Mouse (Mus musculus): ENCODE results near the gene Afg1l. TPM values are rescaled to one million over a fixed set of nuclear protein-coding genes. Genes with fewer than 3 reads are reported as not detected.

The Afg1l gene
- polyA plus RNA-seq, 1 experiment from 2014 or later = 4.8 TPM

DNA sequence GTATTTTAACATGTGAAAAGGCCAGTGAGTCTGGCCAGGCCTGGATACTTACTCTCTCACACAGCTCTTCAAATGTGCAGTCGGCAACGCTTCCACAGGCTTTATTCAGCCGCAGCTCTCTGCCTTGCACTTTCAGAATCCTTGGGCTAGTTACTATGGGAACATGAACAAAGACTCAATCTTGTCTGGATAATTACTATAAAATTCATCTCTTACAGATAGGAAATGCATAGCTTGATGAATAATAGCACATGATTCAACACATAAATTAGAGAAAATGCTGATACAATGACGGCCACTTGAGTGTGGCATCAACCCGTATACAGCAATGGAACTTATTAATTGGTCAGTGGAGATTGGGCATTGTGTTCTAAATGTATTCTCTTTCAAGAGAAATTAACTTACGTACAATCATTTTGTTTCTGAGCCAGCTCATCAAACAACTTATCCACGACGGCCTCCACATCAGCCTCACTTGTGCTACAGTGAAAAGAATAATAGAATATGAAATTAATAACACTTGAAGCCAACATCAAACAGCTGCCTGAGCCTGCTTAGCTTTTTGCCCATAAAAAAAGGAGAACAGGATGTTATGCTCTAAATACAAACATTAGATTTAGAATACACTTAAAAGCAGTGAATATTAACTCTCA lies 138.5 kb downstream of the Afg1l start:
- no peak overlapping the region for H3K27ac ChIP-seq
- peaks cover 2% of the 10 kb centered on the region; the same call in 1 of the 2 replicates for H3K9me3 ChIP-seq
- DNase-seq (ENCODE audit: low spot score) = no peak
- WGBS = 56% methylated on average over 8 of the region's 8 CpGs
- peaks cover 14% of the 10 kb centered on the region for H3K27me3 ChIP-seq (ENCODE audit: insufficient read depth, poor library complexity, severe bottlenecking)
- H3K4me3 ChIP-seq = no peak overlapping the region
- H3K4me1 ChIP-seq (replicated peaks) = peaks cover 45% of the 10 kb centered on the region
- no peaks in the 10 kb centered on the region for H3K36me3 ChIP-seq

DNA sequence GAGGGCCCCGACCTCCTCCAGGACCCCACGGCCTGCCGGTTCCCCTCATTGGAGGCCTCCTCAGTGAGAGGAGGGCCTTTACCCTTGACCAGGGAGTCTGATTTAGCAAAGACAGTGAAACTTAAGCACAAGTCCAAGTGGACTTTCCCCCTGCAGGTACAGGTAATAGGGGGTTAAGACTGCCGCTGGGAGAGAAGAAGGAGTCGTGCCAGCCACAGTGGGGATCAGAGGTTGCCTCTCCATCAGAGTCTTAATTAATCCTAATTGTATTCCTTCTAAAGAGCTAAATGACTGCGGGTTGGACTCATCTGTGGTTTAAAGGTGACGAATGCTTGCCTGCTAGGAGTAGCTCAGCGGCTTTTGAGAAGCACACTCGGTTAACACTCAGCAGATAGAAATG lies 139.9 kb downstream of the Afg1l start:
- Histone ChIP-seq H3K4me3 (no peak overlapping the region), H3K27ac (no peak overlapping the region)
- WGBS = 60% methylated on average over 9 of the region's 9 CpGs

DNA sequence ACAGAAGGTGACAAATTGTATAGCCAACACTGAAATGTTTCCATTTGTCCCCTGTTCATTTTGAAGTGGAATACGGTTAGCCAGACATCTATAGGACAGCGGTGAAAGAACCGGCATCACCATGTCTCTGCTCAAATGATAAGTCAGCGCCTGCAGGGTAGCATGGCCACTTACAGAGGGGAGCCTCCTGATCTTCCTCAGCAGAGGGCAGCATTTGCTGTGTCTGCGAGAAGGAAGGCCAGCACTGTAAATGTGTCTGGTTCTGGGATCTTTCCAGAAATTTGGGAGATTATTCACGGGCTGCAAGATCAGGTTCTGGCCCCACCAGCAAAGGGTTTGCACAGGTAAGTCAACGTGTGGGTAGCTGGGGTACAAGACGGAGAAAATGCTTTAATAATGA lies 150.8 kb downstream of the Afg1l start:
- H3K27me3 ChIP-seq (ENCODE audit: insufficient read depth, poor library complexity, severe bottlenecking) = no peaks in the 10 kb centered on the region
- no peak overlapping the region for H3K4me3 ChIP-seq
- H3K9me3 ChIP-seq = no peaks in the 10 kb centered on the region
- WGBS = 71% methylated on average over 8 of the region's 8 CpGs
- peak; percentile 35 for DNase-seq (ENCODE audit: low spot score)
- H3K27ac ChIP-seq = no peak overlapping the region
- no peaks in the 10 kb centered on the region for H3K4me1 ChIP-seq (replicated peaks)
- no peaks in the 10 kb centered on the region for H3K36me3 ChIP-seq

More for the DNA sequence above, 139.9 kb downstream of the Afg1l start:
- Histone ChIP-seq H3K9me3 (no peaks in the 10 kb centered on the region), H3K36me3 (no peaks in the 10 kb centered on the region), H3K4me1 (replicated peaks) (peaks cover 45% of the 10 kb centered on the region), H3K27me3 (ENCODE audit: insufficient read depth, poor library complexity, severe bottlenecking) (peaks cover 10% of the 10 kb centered on the region; the same call in 1 of the 2 replicates)
- DNase-seq (ENCODE audit: low spot score) = no peak

DNA sequence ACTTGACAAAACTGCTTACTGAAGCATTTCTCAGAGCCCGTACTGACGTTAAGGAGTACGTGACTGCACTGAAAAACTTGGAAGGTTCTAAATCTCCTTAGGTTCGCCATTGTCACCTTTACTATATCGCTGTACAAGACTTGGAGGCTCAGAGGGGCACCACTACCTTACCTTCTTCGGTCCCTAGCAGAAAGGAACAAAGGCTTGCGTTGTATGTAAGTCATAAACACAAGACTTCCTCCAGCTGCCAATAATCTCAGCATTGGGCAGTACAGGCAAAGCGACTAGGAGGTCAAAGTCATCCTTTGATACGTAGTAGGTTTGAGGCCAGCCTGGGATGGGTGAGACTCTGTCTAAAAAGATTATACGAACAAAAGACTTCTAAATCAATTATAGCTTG lies 153.1 kb downstream of the Afg1l start:
- DNase-seq (ENCODE audit: low spot score) = no peak
- no peaks in the 10 kb centered on the region for H3K27me3 ChIP-seq (ENCODE audit: insufficient read depth, poor library complexity, severe bottlenecking)
- 83% methylated on average over 10 of the region's 10 CpGs for WGBS
- no peaks in the 10 kb centered on the region for H3K36me3 ChIP-seq
- H3K4me1 ChIP-seq (replicated peaks) = no peaks in the 10 kb centered on the region
- H3K9me3 ChIP-seq = no peaks in the 10 kb centered on the region
- H3K4me3 ChIP-seq = no peak overlapping the region
- no peak overlapping the region for H3K27ac ChIP-seq

DNA sequence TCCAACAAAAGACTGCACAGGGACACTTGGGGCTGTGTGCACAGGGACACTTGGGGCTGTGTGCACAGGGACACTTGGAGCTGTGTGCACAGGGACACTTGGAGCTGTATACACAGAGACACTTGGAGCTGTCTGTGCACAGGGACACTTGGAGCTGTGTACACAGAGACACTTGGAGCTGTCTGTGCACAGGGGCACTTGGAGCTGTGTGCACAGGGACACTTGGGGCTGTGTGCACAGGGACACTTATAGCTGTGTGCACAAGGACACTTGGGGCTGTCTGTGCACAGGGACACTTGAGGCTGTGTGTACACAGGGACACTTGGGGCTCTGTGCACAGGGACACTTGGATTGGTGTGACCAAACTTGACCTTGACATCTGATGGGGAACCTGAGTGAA lies 154.4 kb downstream of the Afg1l start:
- H3K27ac ChIP-seq = no peak overlapping the region
- no peaks in the 10 kb centered on the region for H3K36me3 ChIP-seq
- H3K4me1 ChIP-seq (replicated peaks) = no peaks in the 10 kb centered on the region
- no peak overlapping the region for H3K4me3 ChIP-seq
- H3K27me3 ChIP-seq (ENCODE audit: insufficient read depth, poor library complexity, severe bottlenecking) = no peaks in the 10 kb centered on the region
- no peaks in the 10 kb centered on the region for H3K9me3 ChIP-seq
- no peak for DNase-seq (ENCODE audit: low spot score)

DNA sequence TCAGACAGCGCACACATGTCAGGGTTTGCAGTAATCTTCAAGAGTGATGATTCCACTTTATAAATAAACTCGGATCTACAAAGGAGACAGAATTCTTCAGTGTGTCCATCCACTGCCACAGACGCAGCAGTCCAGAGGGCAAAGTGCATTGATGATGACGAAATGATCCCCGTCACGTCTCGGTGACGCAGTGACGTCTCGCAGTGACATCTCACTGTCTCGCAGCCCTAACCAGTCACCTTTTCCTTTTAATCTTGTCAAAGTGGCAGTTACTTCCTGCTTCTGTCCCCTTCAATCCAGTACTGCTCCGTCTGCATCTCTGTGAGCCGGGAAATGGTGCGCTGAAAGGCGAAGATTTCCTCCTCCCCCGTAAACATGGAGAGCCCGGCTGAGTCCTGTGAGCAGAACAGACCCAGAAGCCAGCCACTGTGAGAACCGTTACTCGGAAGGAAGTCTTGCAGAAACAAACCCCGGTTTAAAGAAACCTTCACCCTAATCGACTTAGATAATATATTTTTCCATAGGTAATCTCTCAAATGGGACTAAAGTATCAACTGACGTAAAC lies 165.1 kb downstream of the Afg1l start:
- WGBS = 90% methylated on average over 22 of the region's 22 CpGs
- H3K9me3 ChIP-seq = no peaks in the 10 kb centered on the region
- no peaks in the 10 kb centered on the region for H3K36me3 ChIP-seq
- peaks cover 4% of the 10 kb centered on the region; the same call in 1 of the 2 replicates for H3K4me1 ChIP-seq (replicated peaks)
- H3K4me3 ChIP-seq = no peak overlapping the region
- H3K27me3 ChIP-seq (ENCODE audit: insufficient read depth, poor library complexity, severe bottlenecking) = peaks cover 18% of the 10 kb centered on the region
- no peak overlapping the region for H3K27ac ChIP-seq
- DNase-seq (ENCODE audit: low spot score) = no peak

DNA sequence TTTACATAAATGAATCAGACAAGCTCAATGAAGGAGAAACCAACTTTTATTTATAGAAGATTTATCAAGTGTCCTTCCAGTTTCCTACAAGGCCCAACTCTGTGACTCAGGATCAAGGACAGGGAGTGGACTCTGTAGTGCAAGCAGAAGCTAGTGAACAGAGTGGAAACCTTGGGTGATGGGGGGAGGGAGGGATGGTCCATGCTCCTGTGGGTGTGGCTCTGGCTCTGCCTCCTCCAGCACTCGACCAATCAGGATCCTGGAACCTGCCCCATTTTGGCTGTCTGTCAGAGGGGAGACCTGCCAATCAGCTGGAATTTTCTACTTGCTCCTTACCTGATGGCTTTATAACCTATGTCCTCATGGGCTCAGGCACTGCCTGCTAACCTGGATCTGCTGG lies 165.8 kb downstream of the Afg1l start:
- H3K9me3 ChIP-seq = no peaks in the 10 kb centered on the region
- H3K4me3 ChIP-seq = no peak overlapping the region
- peaks cover 24% of the 10 kb centered on the region for H3K27me3 ChIP-seq (ENCODE audit: insufficient read depth, poor library complexity, severe bottlenecking)
- DNase-seq (ENCODE audit: low spot score) = no peak
- H3K36me3 ChIP-seq = no peaks in the 10 kb centered on the region
- 58% methylated on average over 1 of the region's 1 CpGs for WGBS
- H3K27ac ChIP-seq = no peak overlapping the region
- peaks cover 8% of the 10 kb centered on the region; the same call in 1 of the 2 replicates for H3K4me1 ChIP-seq (replicated peaks)

DNA sequence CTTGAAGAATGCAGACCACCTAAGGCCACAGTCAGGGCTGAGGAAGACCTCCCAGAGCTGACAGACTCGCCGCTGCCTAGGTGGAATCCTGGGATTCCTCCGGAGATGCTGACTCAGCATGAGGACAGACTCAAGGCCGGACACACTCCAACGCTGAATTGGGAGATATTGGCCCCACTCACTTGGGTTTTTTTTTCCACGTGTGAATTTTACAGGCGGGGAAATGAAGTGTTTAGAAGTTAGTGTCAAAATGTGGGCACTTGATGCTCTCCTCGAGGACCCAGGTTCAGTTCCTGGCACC lies 169.7 kb downstream of the Afg1l start:
- no peak for DNase-seq (ENCODE audit: low spot score)
- Histone ChIP-seq H3K4me3 (peak overlapping the region; percentile 39), H3K9me3 (no peaks in the 10 kb centered on the region), H3K27me3 (ENCODE audit: insufficient read depth, poor library complexity, severe bottlenecking) (peaks cover 40% of the 10 kb centered on the region), H3K27ac (no peak overlapping the region), H3K4me1 (replicated peaks) (peaks cover 8% of the 10 kb centered on the region; the same call in 1 of the 2 replicates), H3K36me3 (no peaks in the 10 kb centered on the region)
- WGBS = 28% methylated on average over 8 of the region's 8 CpGs

DNA sequence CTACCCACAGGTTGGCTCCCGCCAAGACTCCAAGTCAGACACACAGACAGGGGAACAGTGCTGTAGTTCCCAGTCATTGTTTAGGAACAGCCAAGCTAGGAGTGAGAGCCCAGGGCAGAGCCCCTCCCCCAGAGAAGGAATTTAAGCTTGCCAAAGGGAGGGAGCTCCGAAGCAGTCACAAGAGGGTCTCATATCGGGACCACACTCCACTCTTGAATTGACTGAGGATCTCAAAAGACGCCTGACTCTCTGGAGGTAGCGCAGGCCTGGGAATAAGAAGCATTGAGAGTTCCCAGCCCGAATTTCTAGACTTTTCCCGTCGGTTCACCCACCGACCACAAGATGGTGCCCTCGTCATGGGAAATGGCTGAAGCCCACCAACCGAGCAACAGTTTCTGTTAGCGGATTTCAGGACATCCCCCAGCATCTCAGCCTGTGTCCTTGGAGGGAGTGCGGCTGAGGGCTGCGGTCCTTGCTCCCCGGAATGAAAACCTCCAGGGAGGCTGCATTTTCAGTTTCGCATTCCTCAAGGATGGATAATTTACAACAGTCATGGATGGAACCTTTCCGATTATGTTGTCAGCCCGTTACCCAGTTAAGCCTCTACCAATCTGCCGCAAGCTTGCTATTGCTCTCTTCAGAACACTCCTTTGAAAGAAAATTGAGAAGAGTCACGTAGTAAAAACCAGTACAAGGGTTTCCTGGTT lies 170.2 kb downstream of the Afg1l start:
- Histone ChIP-seq H3K36me3 (no peaks in the 10 kb centered on the region), H3K9me3 (no peaks in the 10 kb centered on the region), H3K27ac (no peak overlapping the region), H3K4me3 (peak overlapping the region; percentile 39), H3K27me3 (ENCODE audit: insufficient read depth, poor library complexity, severe bottlenecking) (peaks cover 40% of the 10 kb centered on the region), H3K4me1 (replicated peaks) (peaks cover 8% of the 10 kb centered on the region; the same call in 1 of the 2 replicates)
- WGBS = 9% methylated on average over 20 of the region's 20 CpGs
- peak; percentile 85 for DNase-seq (ENCODE audit: low spot score)

DNA sequence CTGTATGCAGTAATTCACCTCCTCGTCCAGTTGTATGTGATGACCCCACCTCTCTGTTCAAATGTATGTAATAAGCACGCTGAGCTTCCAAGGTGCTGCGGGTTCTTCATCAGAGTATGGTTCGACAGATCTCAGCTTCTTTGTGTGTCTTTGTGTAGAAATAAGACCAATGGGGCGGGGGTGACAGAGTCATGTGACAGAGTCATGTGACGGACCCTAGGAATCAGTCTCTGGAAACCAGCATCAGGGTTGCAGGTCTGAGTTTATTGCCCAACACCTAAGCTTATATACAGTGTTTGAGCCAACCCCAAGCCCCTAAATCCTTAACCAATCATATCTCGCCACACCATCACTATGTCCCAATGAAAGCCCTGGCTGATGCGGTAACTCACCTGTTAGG lies 171.9 kb downstream of the Afg1l start:
- no peak for DNase-seq (ENCODE audit: low spot score)
- H3K36me3 ChIP-seq = no peaks in the 10 kb centered on the region
- no peak overlapping the region for H3K27ac ChIP-seq
- WGBS = 86% methylated on average over 8 of the region's 8 CpGs
- peaks cover 8% of the 10 kb centered on the region; the same call in 1 of the 2 replicates for H3K4me1 ChIP-seq (replicated peaks)
- H3K27me3 ChIP-seq (ENCODE audit: insufficient read depth, poor library complexity, severe bottlenecking) = peaks cover 40% of the 10 kb centered on the region
- H3K4me3 ChIP-seq = no peak overlapping the region
- no peaks in the 10 kb centered on the region for H3K9me3 ChIP-seq

DNA sequence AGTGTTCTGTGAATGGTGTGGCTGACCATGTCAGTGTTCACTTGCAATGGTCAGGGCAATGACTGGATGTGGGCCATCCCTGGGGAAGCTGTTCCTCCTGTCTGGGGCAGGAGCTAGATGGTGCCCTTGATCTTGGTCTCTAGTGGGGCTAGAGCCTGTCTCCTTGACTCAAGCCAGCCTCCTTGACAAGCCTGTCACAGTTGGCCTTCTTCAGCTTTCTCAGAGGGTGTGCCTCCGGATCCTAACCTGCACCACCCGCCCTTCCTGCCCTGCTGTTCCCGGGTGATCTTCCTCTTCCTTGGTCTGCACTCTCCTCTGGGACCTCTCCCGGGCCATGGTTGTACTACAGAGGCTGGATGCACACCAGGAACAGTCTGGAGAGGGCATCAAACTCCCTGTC lies 177.6 kb downstream of the Afg1l start:
- 68% methylated on average over 4 of the region's 4 CpGs for WGBS
- Histone ChIP-seq H3K27me3 (ENCODE audit: insufficient read depth, poor library complexity, severe bottlenecking) (peaks cover 3% of the 10 kb centered on the region; the same call in 1 of the 2 replicates), H3K27ac (no peak overlapping the region), H3K36me3 (no peaks in the 10 kb centered on the region), H3K4me1 (replicated peaks) (no peaks in the 10 kb centered on the region), H3K4me3 (no peak overlapping the region), H3K9me3 (no peaks in the 10 kb centered on the region)
- no peak for DNase-seq (ENCODE audit: low spot score)

DNA sequence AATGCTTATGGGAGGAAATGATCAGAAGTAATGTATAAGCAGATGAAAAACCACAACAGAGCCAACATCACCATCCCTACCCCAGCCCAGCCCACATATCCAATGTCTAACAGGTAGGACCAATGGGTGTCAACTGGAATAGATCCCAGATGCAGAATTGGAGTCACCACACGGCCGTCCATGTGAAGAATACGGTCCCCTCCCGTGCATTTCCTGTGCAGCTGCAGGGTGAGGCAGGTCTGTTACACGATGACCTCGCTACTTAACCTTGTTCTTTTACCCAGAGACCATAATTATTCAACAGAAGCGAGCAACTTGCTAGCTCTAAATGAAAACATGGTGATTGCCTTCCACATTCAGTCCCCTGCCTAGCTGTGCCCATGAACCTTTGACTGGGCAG lies 178.4 kb downstream of the Afg1l start:
- WGBS = 78% methylated on average over 7 of the region's 7 CpGs
- no peak for DNase-seq (ENCODE audit: low spot score)
- Histone ChIP-seq H3K4me3 (no peak overlapping the region), H3K9me3 (no peaks in the 10 kb centered on the region), H3K4me1 (replicated peaks) (no peaks in the 10 kb centered on the region), H3K27me3 (ENCODE audit: insufficient read depth, poor library complexity, severe bottlenecking) (peaks cover 3% of the 10 kb centered on the region; the same call in 1 of the 2 replicates), H3K36me3 (no peaks in the 10 kb centered on the region), H3K27ac (no peak overlapping the region)

DNA sequence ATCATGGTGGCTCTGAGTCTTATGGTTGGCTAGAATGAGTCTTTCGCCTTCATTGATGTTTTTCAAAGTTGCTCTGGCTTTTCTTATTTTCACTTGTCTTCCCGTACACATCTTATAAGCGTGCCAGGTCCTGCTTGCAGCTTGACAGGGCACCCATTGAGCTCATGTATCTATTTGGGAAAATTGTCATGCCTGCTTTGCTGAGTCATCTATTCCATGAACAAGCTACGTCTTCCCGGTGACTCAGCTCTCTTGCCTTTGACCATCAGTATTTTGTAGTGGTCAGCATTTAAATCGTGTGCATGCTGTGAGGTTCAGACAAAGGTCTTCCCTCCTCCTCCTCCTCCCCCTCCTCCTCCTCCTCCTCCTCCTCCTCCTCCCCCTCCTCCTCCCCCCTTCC lies 178.9 kb downstream of the Afg1l start:
- DNase-seq (ENCODE audit: low spot score) = no peak
- Histone ChIP-seq H3K36me3 (no peaks in the 10 kb centered on the region), H3K27ac (no peak overlapping the region), H3K27me3 (ENCODE audit: insufficient read depth, poor library complexity, severe bottlenecking) (no peaks in the 10 kb centered on the region), H3K4me3 (no peak overlapping the region), H3K9me3 (no peaks in the 10 kb centered on the region), H3K4me1 (replicated peaks) (no peaks in the 10 kb centered on the region)
- WGBS = 80% methylated on average over 6 of the region's 6 CpGs

Data from hindbrain, embryonic 10.5 days (tissue).